Mouse (Mus musculus) olfactory bulb, adult 2 months (tissue): ENCODE results near the gene Olfr522.

Source experiments
- CTCF ChIP-seq: fragments of 200-500 bp; IDR thresholded peaks from 2 replicates; pipeline ENCODE4 v1.5.1; 2012; ENCODE audit warnings: low read depth, mild to moderate bottlenecking, low read length, moderate library complexity; ENCODE audit not compliant: insufficient read depth
- POLR2A ChIP-seq: fragments of 200-500 bp; IDR thresholded peaks from 2 replicates; pipeline ENCODE4 v1.6.1; 2012; ENCODE audit warnings: mild to moderate bottlenecking, low read depth, low read length, moderate library complexity; ENCODE audit not compliant: insufficient read depth

- TF ChIP-seq CTCF (no peak), POLR2A (peak; percentile 74)
Observed at GRCm38 (mm10) chr7:140137135-140138020, 27.2 kb downstream of the Olfr522 start, which contains the start of gene Mtg1.
